Mouse (Mus musculus): ENCODE results near the gene 1700014D04Rik.

GRCm38 (mm10) chr13:59779213-59779612, 32.7 kb upstream of the 1700014D04Rik start:
- no peak for TF ChIP-seq CTCF (IDR thresholded peaks at IDR 0.05; ENCODE audit: control insufficient read depth, insufficient read depth, insufficient read length)
- TF ChIP-seq MYOG (IDR thresholded peaks at IDR 0.05; ENCODE audit: control insufficient read depth, extremely low read depth, insufficient read length), result no peak
- no peak for TF ChIP-seq MAX (IDR thresholded peaks at IDR 0.05)
- TF ChIP-seq USF1 (IDR thresholded peaks at IDR 0.05; ENCODE audit: low read depth), result no peak
- no peak for TF ChIP-seq FOSL1 (IDR thresholded peaks at IDR 0.05; ENCODE audit: insufficient read depth, low read length, poor library complexity, severe bottlenecking)
- no peak for TF ChIP-seq CEBPB (IDR thresholded peaks at IDR 0.05; ENCODE audit: low read depth)
- TF ChIP-seq MYOD1 (IDR thresholded peaks at IDR 0.05; ENCODE audit: control insufficient read depth, insufficient read length, low read depth), result no peak
